Mouse (Mus musculus) myocyte (in vitro differentiated cells): ENCODE measurements around the gene Sox21.

ENCODE experiments used
- CEBPB ChIP-seq: IDR thresholded peaks from 2 replicates; pipeline ENCODE4 v1.6.1; 2011; ENCODE audit warnings: mild to moderate bottlenecking, moderate library complexity; ENCODE audit not compliant: poor library complexity, insufficient read depth, severe bottlenecking
- E2F4 ChIP-seq: IDR thresholded peaks from one replicate; pipeline ENCODE4 v1.6.1; 2011; ENCODE audit warnings: mild to moderate bottlenecking, control low read depth, moderate library complexity; ENCODE audit not compliant: insufficient read depth
- MAX ChIP-seq: IDR thresholded peaks from one replicate; pipeline ENCODE4 v1.6.1; 2011; ENCODE audit warnings: low read depth, mild to moderate bottlenecking, control low read depth
- MYOD1 ChIP-seq, 3 experiments: IDR thresholded peaks; one replicate each; pipeline ENCODE4 v1.6.1; 2011; ENCODE audit warnings: control low read depth in 2 of 3, low read depth in 2 of 3, mild to moderate bottlenecking in 2 of 3, moderate library complexity in 1 of 3; ENCODE audit not compliant: insufficient read length in 2 of 3, control insufficient read depth in 1 of 3
- MYOG ChIP-seq, 3 experiments: IDR thresholded peaks; one replicate each; pipeline ENCODE4 v1.6.1; 2011; ENCODE audit warnings: control low read depth in 2 of 3, low read depth in 2 of 3, mild to moderate bottlenecking in 2 of 3; ENCODE audit not compliant: insufficient read length in 2 of 3, control insufficient read depth in 1 of 3, insufficient read depth in 1 of 3
- POLR2A ChIP-seq: IDR thresholded peaks from one replicate; pipeline ENCODE4 v1.6.1; 2011; ENCODE audit warnings: low read depth, mild to moderate bottlenecking, control low read depth, moderate library complexity; ENCODE audit not compliant: insufficient read length
- POLR2AphosphoS2 ChIP-seq: IDR thresholded peaks from one replicate; pipeline ENCODE4 v1.6.1; 2011; ENCODE audit warnings: low read depth, control low read depth; ENCODE audit not compliant: insufficient read length
- REST ChIP-seq: IDR thresholded peaks from one replicate; pipeline ENCODE4 v1.6.1; 2011; ENCODE audit warnings: mild to moderate bottlenecking, control low read depth, moderate library complexity; ENCODE audit not compliant: insufficient read depth, insufficient read length
- TCF12 ChIP-seq: IDR thresholded peaks from one replicate; pipeline ENCODE4 v1.6.1; 2011; ENCODE audit warnings: mild to moderate bottlenecking, control low read depth; ENCODE audit not compliant: poor library complexity, insufficient read depth, severe bottlenecking
- USF1 ChIP-seq: IDR thresholded peaks from one replicate; pipeline ENCODE4 v1.6.1; 2011; ENCODE audit warnings: low read depth, mild to moderate bottlenecking, control low read depth, moderate library complexity

GRCm38 (mm10) chr14:118232381-118232970 is 4.4 kb downstream of the Sox21 start:
- TF ChIP-seq POLR2A (no peak), POLR2AphosphoS2 (no peak), USF1 (no peak), MAX (no peak), TCF12 (no peak), E2F4 (no peak), MYOD1 (IDR thresholded peaks at IDR 0.05; ENCODE audit: control insufficient read depth in 1 of 3, insufficient read length in 2 of 3, low read depth in 2 of 3) (no peak), CEBPB (no peak), MYOG (IDR thresholded peaks at IDR 0.05; ENCODE audit: control insufficient read depth in 1 of 3, insufficient read depth in 1 of 3, insufficient read length in 2 of 3, low read depth in 2 of 3) (no peak), REST (no peak)
